Mouse (Mus musculus) cerebellum, adult 8-10 months (tissue): ENCODE data around the gene Pacsin3.

ENCODE experiments used
- DNase-seq: peaks from one replicate; pipeline ENCODE4 v3.0.0; 2022

Gene Pacsin3

GRCm38 (mm10) chr2:91263692-91264660 is 8.2 kb downstream of the Pacsin3 start:
- peak; percentile 37 for DNase-seq

GRCm38 (mm10) chr2:91264711-91265681 is 9.2 kb downstream of the Pacsin3 start, which contains the start of gene Arfgap2:
TSS of gene Arfgap2 (plus strand) at chr2:91264974.
- DNase-seq = peak; percentile 98

- no peak for DNase-seq
These were observed 12.3 kb downstream of the Pacsin3 start for GRCm38 (mm10) chr2:91268042-91268441.

- no peak for DNase-seq
These were observed 13.0 kb downstream of the Pacsin3 start for GRCm38 (mm10) chr2:91268706-91269105.

- DNase-seq = peak; percentile 70
These were observed 14.0 kb downstream of the Pacsin3 start for GRCm38 (mm10) chr2:91269687-91270133.

GRCm38 (mm10) chr2:91278749-91279371 is 23.1 kb downstream of the Pacsin3 start:
- DNase-seq = peak; percentile 54

- DNase-seq = no peak
These were observed 23.6 kb downstream of the Pacsin3 start for GRCm38 (mm10) chr2:91279372-91279755.

- DNase-seq = peak; percentile 16
These were observed 25.6 kb downstream of the Pacsin3 start for GRCm38 (mm10) chr2:91281366-91281765.

- DNase-seq = peak; percentile 28
These were observed 28.2 kb downstream of the Pacsin3 start for GRCm38 (mm10) chr2:91283972-91284371.

- peak; percentile 75 for DNase-seq
These were observed 28.8 kb downstream of the Pacsin3 start for GRCm38 (mm10) chr2:91284375-91285199.

- DNase-seq = peak; percentile 86
These were observed 30.2 kb downstream of the Pacsin3 start for GRCm38 (mm10) chr2:91285885-91286505.

GRCm38 (mm10) chr2:91287563-91287962 is 31.8 kb downstream of the Pacsin3 start:
- no peak for DNase-seq

- DNase-seq = no peak
These were observed 35.6 kb downstream of the Pacsin3 start for GRCm38 (mm10) chr2:91291197-91292007.

- no peak for DNase-seq
These were observed 38.5 kb downstream of the Pacsin3 start for GRCm38 (mm10) chr2:91294226-91294625.

- DNase-seq = no peak
These were observed 40.1 kb downstream of the Pacsin3 start for GRCm38 (mm10) chr2:91295895-91296294.

GRCm38 (mm10) chr2:91299156-91299555 is 43.4 kb downstream of the Pacsin3 start:
- no peak for DNase-seq

- DNase-seq = no peak
These were observed 45.0 kb downstream of the Pacsin3 start for GRCm38 (mm10) chr2:91300784-91301183.

GRCm38 (mm10) chr2:91301836-91302235 is 46.1 kb downstream of the Pacsin3 start:
- no peak for DNase-seq

GRCm38 (mm10) chr2:91302845-91303244 is 47.1 kb downstream of the Pacsin3 start:
- DNase-seq = no peak

- no peak for DNase-seq
These were observed 50.2 kb downstream of the Pacsin3 start for GRCm38 (mm10) chr2:91305926-91306325.
